8 mouse cellular contexts compared by ENCODE assay signal in genomic region chr6:34708650-34709265, GRCm38 (mm10).
DNase-seq lines count a peak whose midpoint lies in the region; ATAC-seq and TF ChIP-seq lines count a peak whose summit lies in the region.

No protein-coding gene starts in this region.

- H3K4me1 ChIP-seq in kidney, embryonic 15.5 days = peaks cover 50% of the 10 kb centered on the region
- H3K4me1 ChIP-seq in liver, embryonic 16.5 days (ENCODE audit: control insufficient read depth, low read depth, low read length) = no peaks in the 10 kb centered on the region; the same call in 1 of the 2 replicates

- H3K36me3 ChIP-seq in kidney, embryonic 15.5 days = peaks cover 12% of the 10 kb centered on the region
- no peaks in the 10 kb centered on the region for H3K36me3 ChIP-seq in liver, embryonic 16.5 days (ENCODE audit: control insufficient read depth, insufficient read depth)

- peak; percentile 45 for DNase-seq in gastrocnemius, adult 2 months
- DNase-seq in gastrocnemius, postnatal 36 days = no peak
- peak; percentile 55 for DNase-seq in cerebellum, adult 11 months
- peak; percentile 33 to 56 for DNase-seq in gastrocnemius, postnatal 4 days (ENCODE audit: low spot score in 2 of 2)
- peak; percentile 32 for DNase-seq in right cerebral cortex, adult 18-20 months

- peak overlapping the region; percentile 70 for H3K4me3 ChIP-seq in gastrocnemius, adult 2 months
- peak overlapping the region; percentile 58 for H3K4me3 ChIP-seq in kidney, embryonic 15.5 days (replicated peaks)
- H3K4me3 ChIP-seq in liver, embryonic 16.5 days (ENCODE audit: low read depth, low read length) = peak overlapping the region; percentile 54; the same call in 1 of the 2 replicates

- intact Hi-C loops in gastrocnemius, adult 2 months (cut with DNase I) = loop anchor here (5.0 kb wide), 1 partner anchor 101 kb away; no protein-coding TSS in a partner anchor
- intact Hi-C loops in gastrocnemius, postnatal 36 days (cut with DNase I) = no loop called here

- peak overlapping the region; percentile 82 for H3K27ac ChIP-seq in gastrocnemius, adult 2 months
- H3K27ac ChIP-seq in kidney, embryonic 15.5 days = peak overlapping the region; percentile 83
- no peak overlapping the region for H3K27ac ChIP-seq in liver, embryonic 16.5 days (ENCODE audit: low read length)

- peak overlapping the region; percentile 73 for H3K4me2 ChIP-seq in kidney, embryonic 15.5 days
- H3K4me2 ChIP-seq in liver, embryonic 16.5 days (ENCODE audit: low read depth, low read length) = peak overlapping the region; percentile 15

- H3K27me3 ChIP-seq in kidney, embryonic 15.5 days = no peaks in the 10 kb centered on the region
- H3K27me3 ChIP-seq in liver, embryonic 16.5 days (ENCODE audit: control insufficient read depth, insufficient read depth, low read depth, low read length) = no peaks in the 10 kb centered on the region

- H3K9me3 ChIP-seq in kidney, embryonic 15.5 days (replicated peaks) = peaks cover 13% of the 10 kb centered on the region
- H3K9me3 ChIP-seq in liver, embryonic 16.5 days (replicated peaks; ENCODE audit: control insufficient read depth, low read length) = no peaks in the 10 kb centered on the region

- 21% methylated on average over 13 of the region's 13 CpGs for WGBS in kidney, embryonic 15.5 days
- 31% methylated on average over 13 of the region's 13 CpGs for WGBS in liver, embryonic 16.5 days (ENCODE audit: insufficient replicate concordance)

- no peak overlapping the region for H3K9ac ChIP-seq in kidney, embryonic 15.5 days
- no peak overlapping the region for H3K9ac ChIP-seq in liver, embryonic 16.5 days (ENCODE audit: low read depth, low read length)

- peak; percentile 71 for ATAC-seq in kidney, embryonic 15.5 days (replicated peaks; ENCODE audit: low FRiP score)
- no peak for ATAC-seq in liver, embryonic 16.5 days (ENCODE audit: low read depth)
- ATAC-seq in granulocyte monocyte progenitor cell, adult 5-6 weeks (replicated peaks; ENCODE audit: poor library complexity, severe bottlenecking) = no peak

- TF ChIP-seq CTCF in gastrocnemius, adult 2 months (IDR thresholded peaks at IDR 0.05) = no peak

Comparison
In these comparisons a context has a peak if more than half of its experiments do, and no peak if none do; other contexts are left out.
1. DNase-seq: peak in gastrocnemius, adult 2 months (single experiment), cerebellum, adult 11 months (single experiment), gastrocnemius, postnatal 4 days (2 of 2) and right cerebral cortex, adult 18-20 months (single experiment); none in gastrocnemius, postnatal 36 days (0 of 2).
2. Peak in every context shown above with its lines, with median percentiles within 50 percentile points of each other: H3K4me3 ChIP-seq.